Mouse (Mus musculus) ovary, postnatal 36 days (tissue): ENCODE results near the gene Il10ra.

Experiments
- DNase-seq: peaks from one replicate; pipeline ENCODE4 v3.0.0; 2022; ENCODE audit warnings: low spot score, mixed read lengths

Gene Il10ra

DNA sequence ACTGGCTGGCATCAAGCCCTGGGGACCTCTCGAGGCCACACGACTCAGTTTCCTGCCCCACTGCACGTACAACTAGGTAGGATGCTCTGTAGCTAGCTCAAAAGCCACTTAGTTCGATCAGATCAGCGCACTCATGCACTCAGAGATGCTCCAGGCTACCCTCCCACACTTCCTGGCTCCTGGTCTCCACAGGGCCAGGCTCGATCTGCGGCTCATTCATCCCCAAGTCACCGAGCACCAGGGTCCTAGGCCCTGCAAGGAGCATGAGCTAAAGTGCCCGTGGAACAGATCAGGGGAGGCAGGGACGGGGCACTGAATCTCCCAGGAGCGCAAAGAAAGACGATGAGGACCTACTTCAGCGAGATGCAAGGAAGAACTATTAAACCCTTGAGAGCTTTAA, 9.9 kb downstream of the Il10ra start:
- DNase-seq: no peak

- no peak for DNase-seq
Measured at GRCm38 (mm10) chr9:45255967-45256366, 13.0 kb downstream of the Il10ra start.

DNA sequence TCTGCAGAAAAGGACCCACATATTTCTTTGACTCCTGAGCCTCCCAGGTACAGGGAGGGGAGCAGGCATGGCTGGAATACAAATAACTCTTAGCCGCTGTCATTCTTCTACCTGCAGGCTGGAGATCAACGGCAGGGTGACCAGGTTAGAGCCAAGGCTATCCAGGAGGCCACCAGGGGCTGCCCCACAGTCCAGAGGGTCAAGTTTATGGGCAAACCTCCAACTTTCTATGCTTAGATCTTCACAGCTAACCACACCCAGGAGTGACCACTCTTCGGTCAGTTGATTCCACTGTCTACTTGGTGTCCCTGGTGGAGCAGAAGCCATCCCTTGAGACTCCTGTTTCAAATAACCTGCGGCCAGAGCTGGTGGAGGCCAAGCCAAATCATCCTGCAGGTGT, 13.5 kb downstream of the Il10ra start:
- no peak for DNase-seq

GRCm38 (mm10) chr9:45254605-45255004, 14.3 kb downstream of the Il10ra start:
- no peak for DNase-seq

DNA sequence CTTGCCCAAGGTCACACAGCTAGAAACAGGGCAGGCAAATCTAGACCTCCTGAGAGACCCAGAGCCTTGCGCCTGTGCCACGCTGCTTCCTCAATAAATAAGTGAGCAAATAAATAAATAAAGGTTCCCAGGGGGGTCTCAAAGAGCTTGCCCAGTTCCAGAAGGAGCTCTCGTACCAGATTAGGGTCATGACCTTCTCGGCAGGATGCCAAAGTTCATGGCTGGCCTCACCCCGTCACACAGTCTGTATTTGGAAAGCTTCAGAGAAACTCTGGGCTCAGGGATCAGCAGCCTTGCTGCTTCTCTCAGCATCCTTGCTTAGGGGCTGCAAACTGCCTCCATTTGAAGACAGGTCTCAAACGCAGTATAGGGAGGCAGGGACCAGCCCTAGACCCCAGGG, 14.9 kb downstream of the Il10ra start:
- no peak for DNase-seq

DNA sequence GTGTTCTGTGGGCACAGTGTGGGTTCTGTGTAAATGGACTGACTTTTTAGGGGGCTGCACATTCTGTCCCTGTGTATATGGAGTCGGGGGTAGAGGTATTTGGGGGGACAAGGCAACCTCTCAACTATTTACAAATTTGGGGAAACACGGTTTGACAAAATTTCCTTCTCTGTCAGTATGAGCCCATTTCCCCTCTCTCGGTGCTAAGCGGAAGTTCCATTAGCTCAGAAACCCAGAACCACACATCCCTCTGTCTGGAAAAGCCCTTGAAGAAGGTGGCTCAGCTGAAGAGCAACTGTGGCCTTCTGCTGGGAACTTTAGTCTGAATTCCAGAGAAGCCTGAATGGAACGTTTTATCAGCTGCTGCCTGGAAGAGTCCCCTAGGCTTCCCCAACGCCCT, 16.6 kb downstream of the Il10ra start:
- no peak for DNase-seq

- no peak for DNase-seq
Measured at GRCm38 (mm10) chr9:45251990-45252389, 17.0 kb downstream of the Il10ra start.

DNA sequence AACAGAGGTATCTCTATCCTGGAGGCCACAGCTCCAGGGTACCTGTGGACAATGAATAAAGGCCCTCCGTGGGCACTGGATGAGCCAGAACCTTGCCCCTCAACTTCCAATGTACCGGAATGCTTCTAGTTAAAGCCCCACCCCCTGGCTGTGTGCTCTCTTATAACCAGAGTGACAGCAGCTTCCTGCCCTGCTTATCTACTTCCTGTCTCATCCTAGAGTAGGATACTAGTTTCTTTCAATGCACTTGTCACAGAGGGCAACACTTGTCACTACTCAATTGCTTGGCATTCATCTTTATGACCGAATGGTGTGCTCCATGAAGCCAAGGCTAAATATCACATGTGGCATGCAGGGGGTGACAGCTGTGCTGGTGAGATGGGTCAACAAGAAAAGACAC, 17.7 kb downstream of the Il10ra start:
- DNase-seq: no peak

DNA sequence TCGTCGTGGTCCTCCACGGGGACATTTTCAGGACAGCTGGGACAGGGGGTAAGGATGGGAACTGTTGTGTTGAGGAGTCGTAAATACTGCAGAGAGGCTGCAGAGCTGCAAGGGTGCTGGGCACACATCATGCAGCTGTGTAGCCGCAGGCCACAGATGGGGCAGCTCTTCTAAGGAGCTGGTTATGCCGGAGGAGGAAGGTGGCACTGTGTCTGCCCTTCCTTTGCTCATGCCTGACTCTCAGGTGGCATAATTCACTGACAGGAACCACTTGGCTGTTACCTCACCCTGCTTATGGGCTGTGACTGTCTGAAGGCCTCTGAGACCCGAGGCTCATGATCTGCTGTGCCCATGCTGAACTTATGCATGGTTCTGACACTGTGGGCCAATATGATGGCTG, 18.6 kb downstream of the Il10ra start:
- DNase-seq: no peak

- DNase-seq: no peak
Measured at GRCm38 (mm10) chr9:45247536-45247935, 21.4 kb downstream of the Il10ra start.

DNA sequence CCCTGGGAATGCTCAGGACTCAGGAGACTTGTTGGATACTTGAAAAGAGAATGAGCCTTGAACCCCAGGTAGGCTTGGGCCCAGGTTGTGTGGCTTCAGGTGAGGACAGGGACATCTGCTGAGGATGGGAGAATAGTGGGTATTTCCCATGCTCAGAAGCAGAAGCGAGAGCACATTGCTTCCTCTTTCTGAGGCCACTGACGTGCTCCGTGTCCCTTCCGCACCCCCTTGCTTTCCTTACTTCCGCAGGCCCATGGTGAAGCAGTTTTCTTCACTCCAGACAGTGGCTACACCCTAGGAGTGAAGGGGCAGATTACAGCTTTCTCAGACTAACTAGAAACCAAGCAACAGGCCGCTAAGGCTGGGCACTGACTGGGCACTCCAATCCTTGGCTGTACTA, 22.9 kb downstream of the Il10ra start:
- no peak for DNase-seq

- DNase-seq: no peak
Measured at GRCm38 (mm10) chr9:45245432-45245831, 23.5 kb downstream of the Il10ra start.

DNA sequence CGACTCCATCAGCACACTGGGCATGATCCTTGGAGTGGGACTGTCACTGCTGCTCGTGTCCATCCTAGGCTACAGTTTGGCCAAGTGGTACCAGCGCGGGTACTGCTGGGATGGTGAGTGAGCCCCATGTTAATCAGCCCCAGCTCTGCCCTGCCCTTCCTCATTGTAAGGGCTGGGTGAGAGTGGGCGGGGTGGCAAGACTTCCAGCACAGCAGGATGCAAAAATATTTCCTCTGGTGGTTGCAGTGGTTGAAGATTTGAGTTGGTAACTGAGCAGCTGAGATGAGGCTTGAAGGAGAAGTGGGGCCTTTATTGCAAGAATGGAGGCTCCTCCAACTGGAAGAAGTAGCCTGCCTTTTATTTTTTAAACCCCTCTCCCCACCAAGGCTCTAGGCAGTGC, 27.6 kb downstream of the Il10ra start:
- no peak for DNase-seq

- no peak for DNase-seq
Measured at GRCm38 (mm10) chr9:45236744-45237143, 32.2 kb downstream of the Il10ra start.

GRCm38 (mm10) chr9:45235668-45236227, 33.2 kb downstream of the Il10ra start:
- no peak for DNase-seq

GRCm38 (mm10) chr9:45229359-45229758, 39.6 kb downstream of the Il10ra start:
- no peak for DNase-seq

DNA sequence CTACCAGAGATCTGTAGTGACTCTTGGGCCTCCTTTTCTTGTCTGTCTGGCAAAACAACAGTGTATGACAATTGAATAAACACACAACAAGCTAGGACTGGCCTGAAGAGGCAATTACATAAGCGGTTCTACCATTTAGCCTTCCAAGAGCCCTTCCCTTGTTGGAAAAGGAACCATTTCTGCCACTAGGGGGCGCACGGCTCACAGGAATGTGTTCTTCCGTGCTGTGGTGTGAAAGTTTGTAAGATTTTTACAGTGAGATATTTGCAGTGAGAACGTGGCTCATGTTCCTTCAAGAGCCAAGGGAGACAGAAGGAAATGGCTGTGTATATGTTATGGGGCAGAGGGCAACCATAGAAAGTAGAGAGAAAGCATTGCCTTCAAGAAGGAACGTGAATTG, 47.4 kb downstream of the Il10ra start:
- peak; percentile 77 for DNase-seq

GRCm38 (mm10) chr9:45219644-45220043, 49.3 kb downstream of the Il10ra start:
- DNase-seq: no peak

- DNase-seq: no peak
Measured at GRCm38 (mm10) chr9:45215526-45216179, 53.3 kb downstream of the Il10ra start.

GRCm38 (mm10) chr9:45212001-45212400, 56.9 kb downstream of the Il10ra start:
- no peak for DNase-seq

DNA sequence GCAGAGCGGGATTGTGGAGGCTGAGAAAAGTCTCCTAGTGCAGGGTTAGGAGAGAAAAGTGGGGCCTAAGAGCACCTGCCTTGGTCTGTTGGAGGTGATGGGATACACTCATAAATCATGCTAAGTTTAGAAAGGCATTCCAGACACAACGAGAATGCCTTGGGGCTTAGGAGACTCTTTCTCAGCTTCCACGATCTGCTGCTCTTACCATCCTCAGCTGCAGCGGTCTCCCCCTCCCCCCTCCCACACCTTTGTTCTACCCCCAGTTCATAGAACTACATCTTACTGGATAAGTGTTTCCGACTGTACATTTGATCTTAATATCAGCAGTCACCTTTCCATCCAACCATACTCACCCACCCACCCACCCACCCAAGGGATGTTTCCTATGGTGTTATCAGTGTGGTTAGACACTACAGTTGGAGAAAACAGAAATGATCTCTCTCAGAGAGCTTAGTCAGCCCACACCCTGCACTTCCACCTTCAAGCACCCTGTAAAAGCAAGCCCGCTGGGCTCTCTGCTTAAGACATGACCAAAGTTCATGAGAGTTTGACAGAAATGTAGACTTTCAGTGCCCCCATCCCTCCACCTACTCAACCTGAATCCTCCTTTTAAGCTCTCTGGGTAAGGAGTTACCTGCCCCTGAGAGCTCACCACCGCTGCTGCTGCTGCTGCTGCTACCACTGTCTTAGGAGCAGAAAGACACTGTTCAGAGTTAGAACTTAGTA, 61.8 kb downstream of the Il10ra start:
- DNase-seq: no peak

DNA sequence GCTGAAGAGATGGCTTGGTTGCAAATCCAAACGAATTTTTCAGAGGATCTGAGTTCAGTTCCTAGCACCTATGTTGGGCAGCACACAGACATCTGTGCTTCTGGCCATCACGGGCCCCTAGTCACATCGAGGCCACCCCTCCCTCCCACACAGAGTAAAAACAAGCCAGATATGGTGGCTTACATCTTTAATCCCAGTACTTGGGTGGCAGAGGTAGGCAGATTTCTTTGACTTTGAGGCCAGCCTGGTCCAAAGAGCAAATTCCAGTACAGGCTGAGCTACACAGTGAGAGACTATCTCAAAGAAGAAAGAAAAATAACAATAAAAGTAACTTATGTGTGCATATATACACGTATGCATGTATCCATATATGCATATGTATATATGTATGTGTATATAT, 62.8 kb downstream of the Il10ra start:
- no peak for DNase-seq

GRCm38 (mm10) chr9:45205143-45205542, 63.8 kb downstream of the Il10ra start:
- DNase-seq: no peak
